Mouse (Mus musculus) erythroblast, embryonic 14.5 days (primary cell): Measurements from ENCODE around the gene Klk1. TPM values are rescaled to one million over a fixed set of nuclear protein-coding genes. Genes with fewer than 3 reads are reported as not detected.

Source experiments
- H3K27me3 ChIP-seq: 2 replicates; pipeline ENCODE4 v1.6.1; 2012; ENCODE audit warnings: inconsistent platforms; ENCODE audit not compliant: control insufficient read depth
- H3K36me3 ChIP-seq: 2 replicates; pipeline ENCODE4 v1.6.1; 2012; ENCODE audit warnings: mild to moderate bottlenecking, inconsistent platforms; ENCODE audit not compliant: control insufficient read depth
- H3K4me1 ChIP-seq: 2 replicates; pipeline ENCODE4 v1.6.1; 2012; ENCODE audit warnings: inconsistent platforms; ENCODE audit not compliant: control insufficient read depth
- H3K4me3 ChIP-seq: replicated peaks from 2 replicates; pipeline ENCODE3; 2012; ENCODE audit warnings: moderate library complexity, mild to moderate bottlenecking, inconsistent platforms
- H3K9me3 ChIP-seq: 2 replicates; pipeline ENCODE4 v1.6.1; 2012; ENCODE audit warnings: low read length, inconsistent platforms, mixed read lengths; ENCODE audit not compliant: control insufficient read depth
- GATA1 ChIP-seq: IDR thresholded peaks from 2 replicates; pipeline ENCODE4 v1.6.1; 2012; ENCODE audit warnings: low read length, inconsistent platforms, mixed read lengths
- TAL1 ChIP-seq: IDR thresholded peaks from 3 replicates; pipeline ENCODE4 v1.6.1; 2012; ENCODE audit warnings: low read length, inconsistent platforms, mixed read lengths
- polyA plus RNA-seq: library from polyadenylated mRNA; stranded (reverse); fragments of >175 nt; gene quantifications from 2 replicates; pipeline ENCODE4 v1.2.3, GENCODE M21; 2012

The Klk1 gene
- polyA plus RNA-seq, 1 experiment, result not detected

DNA sequence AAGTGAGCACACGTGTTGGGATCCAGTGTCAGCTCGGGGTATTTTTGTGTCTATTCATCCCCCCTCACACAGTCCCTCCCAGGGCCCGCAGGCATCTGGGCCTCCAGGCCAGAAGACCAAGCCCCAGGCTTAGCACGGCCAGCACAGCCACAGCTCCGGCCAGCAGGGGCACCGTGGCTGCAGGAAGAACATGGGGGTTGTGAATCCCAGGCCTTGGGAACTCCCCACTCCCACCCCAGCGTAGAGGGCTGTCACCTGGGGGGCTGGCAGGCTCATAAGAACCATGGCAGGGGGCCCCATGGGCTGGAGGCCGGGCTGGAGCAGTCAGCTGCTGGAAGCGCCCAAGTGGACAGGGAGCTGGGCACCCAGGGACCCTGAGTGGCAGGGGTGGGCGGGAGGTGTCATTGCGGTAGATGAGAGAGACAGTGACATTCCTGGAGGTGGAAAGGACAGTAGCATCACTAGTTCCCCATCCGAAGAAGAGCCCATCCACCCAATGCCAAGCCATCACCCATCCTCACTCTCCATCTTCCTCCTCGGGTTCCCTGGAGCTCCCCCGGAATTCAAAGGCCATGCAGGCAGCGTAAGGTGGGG, 28.0 kb downstream of the Klk1 start:
- H3K4me1 ChIP-seq, result peaks cover 20% of the 10 kb centered on the region
- no peak for TF ChIP-seq TAL1
- no peak for TF ChIP-seq GATA1
- no peaks in the 10 kb centered on the region for H3K27me3 ChIP-seq
- peaks cover 61% of the 10 kb centered on the region for H3K36me3 ChIP-seq
- no peak overlapping the region for H3K4me3 ChIP-seq
- H3K9me3 ChIP-seq, result no peaks in the 10 kb centered on the region

DNA sequence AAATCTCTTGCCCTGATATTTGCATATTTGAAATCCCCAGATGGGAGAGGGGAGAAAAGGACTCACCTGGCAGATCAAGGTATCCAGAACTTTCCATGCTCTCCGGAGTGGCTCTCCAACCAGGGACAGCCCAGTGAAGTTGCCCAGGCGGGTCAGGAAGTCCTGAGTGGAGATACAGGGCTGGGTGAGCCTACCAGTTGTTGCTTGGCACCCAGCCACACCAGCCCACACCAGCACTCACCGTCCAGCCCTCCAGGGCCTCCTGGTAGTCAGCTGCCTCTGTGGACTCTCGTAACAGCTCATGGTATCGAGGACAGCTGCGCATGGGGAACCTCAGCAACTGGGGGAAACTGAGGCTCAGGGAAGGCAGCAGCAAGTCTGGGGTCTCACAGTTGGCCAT, 29.8 kb downstream of the Klk1 start:
- Histone ChIP-seq H3K27me3 (no peaks in the 10 kb centered on the region), H3K9me3 (no peaks in the 10 kb centered on the region), H3K4me1 (peaks cover 6% of the 10 kb centered on the region), H3K4me3 (no peak overlapping the region), H3K36me3 (peaks cover 43% of the 10 kb centered on the region)
- TF ChIP-seq TAL1 (no peak), GATA1 (no peak)

DNA sequence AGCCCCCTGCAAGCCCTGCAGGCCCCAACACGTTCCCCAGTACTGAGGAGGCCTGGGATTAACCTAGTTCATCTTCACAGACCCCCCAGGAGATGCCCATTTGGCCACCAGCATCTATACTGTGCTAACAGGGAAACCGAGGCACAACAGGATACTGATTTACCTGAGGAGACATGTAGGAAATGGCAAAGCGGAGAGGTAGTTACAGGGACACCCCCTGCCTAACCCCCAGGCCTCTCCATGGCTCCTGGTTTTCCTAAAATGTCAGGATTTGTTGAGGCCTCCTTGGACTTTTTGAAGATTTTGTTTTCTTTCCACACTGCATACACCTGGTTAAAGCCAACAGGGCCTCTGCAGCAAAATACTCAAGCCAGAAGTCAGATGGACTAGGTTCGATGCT, 32.1 kb downstream of the Klk1 start, which contains the start of gene Acp4:
Gene Acp4 (minus strand): TSS at position 101 of the 400 bp plus-strand sequence.
- Histone ChIP-seq H3K4me3 (no peak within 1 kb of the TSS), H3K36me3 (peaks cover 21% of the 10 kb centered on the region), H3K27me3 (peaks cover 20% of the 10 kb centered on the region), H3K9me3 (no peaks in the 10 kb centered on the region), H3K4me1 (no peaks in the 10 kb centered on the region; the same call in 1 of the 2 replicates)
- TF ChIP-seq TAL1 (no peak), GATA1 (no peak)

DNA sequence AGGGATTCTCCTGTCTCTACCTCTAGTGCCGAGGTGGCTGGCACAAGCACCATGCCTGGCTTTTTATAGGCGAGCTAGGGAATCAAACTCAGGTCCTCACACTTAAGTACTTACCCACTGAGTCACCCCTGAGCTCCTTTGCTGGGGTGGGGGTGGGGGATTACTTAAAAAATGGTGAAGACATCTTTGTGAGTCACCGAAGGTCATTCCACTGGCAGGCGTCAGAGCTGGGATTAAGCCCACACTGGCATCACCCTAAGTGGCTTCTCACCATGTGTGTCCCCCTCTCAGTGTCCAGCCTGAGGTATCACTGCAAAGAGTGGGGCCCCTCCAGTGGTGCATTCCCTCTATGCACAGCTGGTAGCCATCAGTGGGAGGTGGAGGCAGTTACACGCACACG, 35.2 kb downstream of the Klk1 start:
- no peaks in the 10 kb centered on the region for H3K36me3 ChIP-seq
- no peaks in the 10 kb centered on the region for H3K4me1 ChIP-seq
- TF ChIP-seq GATA1 (no peak), TAL1 (no peak)
- H3K9me3 ChIP-seq, result no peaks in the 10 kb centered on the region
- H3K27me3 ChIP-seq, result peaks cover 42% of the 10 kb centered on the region
- no peak overlapping the region for H3K4me3 ChIP-seq

DNA sequence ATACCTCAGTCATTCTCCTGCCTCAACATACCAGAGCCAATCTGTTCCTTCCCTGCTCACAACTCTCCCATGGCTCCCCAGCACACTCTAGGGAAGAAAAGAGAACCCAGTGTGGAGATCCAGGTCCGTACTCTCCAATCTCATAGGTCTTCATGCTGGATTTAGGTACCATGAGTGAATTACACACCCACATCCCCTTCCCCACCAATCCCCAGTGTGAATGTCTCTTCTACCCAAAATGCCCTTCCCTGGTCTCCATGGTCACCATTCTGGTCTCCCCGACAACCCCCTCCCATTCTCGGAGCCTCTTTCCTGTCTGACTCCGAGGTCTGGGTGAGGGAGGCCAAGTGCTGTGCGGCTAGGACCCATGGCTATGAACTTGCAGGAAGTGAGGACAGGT, 36.0 kb downstream of the Klk1 start, which contains the start of gene Gm15517:
Gene Gm15517 (plus strand): TSS at position 301 of the 400 bp plus-strand sequence.
- Histone ChIP-seq H3K27me3 (peaks cover 42% of the 10 kb centered on the region), H3K9me3 (no peaks in the 10 kb centered on the region), H3K36me3 (no peaks in the 10 kb centered on the region), H3K4me3 (no peak within 1 kb of the TSS), H3K4me1 (no peaks in the 10 kb centered on the region)
- TF ChIP-seq TAL1, result no peak
- no peak for TF ChIP-seq GATA1

DNA sequence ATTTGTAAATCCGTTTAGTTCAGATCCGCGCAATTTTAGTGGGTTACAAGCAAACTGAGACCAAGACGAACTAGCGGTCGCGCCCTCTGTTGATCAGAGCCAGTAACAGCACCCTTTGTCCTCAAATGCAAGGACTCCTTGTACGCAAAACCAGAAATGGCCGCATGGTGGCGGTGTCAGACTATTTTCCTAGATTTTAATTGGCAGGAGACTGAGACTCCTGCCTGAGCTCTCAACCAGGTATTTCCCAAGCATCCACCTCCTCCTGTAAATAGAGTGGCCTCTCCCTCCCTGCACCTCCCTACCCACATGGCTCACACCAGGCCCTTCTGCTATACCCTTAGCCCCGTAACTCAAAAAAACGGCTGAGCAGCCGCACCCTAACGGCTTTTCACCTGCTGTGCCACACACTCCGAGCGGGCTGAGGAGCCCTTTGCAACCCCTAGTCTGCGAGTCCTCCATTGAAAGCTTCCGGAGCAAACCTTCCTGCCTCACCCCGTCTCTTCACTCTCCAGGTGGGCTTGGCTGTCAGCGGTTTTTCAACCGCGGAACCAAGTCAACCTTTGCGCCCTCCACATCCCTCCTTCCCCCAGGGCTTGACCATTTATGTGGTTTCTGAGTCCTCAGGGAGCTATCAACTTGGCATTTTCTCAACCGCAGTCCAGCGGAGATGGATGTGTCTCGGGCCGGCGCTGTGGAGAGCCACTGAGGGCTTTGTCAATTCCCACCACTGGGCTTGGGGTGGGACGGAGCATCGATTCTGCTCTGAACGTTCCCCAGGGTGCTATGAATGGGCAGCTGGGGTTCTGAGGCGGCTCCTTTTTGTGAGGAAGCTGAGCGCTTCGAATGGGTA, 37.9 kb downstream of the Klk1 start:
- Histone ChIP-seq H3K4me3 (no peak overlapping the region), H3K27me3 (peaks cover 42% of the 10 kb centered on the region), H3K9me3 (no peaks in the 10 kb centered on the region), H3K36me3 (no peaks in the 10 kb centered on the region), H3K4me1 (no peaks in the 10 kb centered on the region)
- TF ChIP-seq TAL1, result no peak
- no peak for TF ChIP-seq GATA1

DNA sequence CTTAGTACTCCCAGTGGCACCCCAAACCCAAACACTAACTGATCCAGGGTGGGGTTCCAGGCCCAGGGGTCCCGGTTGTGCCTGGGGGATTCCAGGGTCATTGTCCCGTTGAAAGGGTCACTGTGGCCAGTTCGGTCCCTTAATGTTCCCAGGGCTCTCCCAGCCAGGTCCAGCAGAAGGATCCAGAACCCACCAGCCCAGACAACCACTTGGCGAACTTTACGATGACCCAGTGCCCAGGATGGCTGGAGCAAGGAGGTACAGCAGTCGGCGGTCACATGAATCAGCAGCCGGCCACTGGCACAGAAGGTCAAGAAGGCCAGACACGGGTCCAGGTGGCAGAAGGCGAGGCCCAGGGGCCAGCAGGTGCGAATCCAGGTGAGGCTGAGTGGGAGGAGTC, 43.0 kb downstream of the Klk1 start:
- H3K4me1 ChIP-seq, result no peaks in the 10 kb centered on the region
- H3K4me3 ChIP-seq, result no peak overlapping the region
- no peaks in the 10 kb centered on the region for H3K36me3 ChIP-seq
- no peaks in the 10 kb centered on the region for H3K9me3 ChIP-seq
- H3K27me3 ChIP-seq, result peaks cover 18% of the 10 kb centered on the region
- no peak for TF ChIP-seq GATA1
- TF ChIP-seq TAL1, result no peak

DNA sequence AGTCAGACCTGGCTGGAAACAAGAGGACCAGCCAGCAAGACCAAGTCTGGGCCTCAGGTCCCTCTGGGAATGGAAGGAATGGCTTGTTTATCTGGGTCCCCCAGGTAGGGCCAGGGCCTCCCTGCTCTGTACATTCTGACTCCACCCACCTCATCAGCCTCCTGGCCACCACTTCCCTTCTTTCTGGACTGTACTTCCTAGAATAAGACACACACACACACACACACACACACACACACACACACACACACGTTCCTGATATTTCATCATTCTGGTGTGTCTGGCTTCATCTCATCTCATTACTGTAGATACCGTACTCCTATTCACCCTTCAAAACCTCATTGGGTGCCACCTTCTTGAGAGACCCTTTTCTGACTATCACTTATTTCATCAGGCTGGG, 44.2 kb downstream of the Klk1 start:
- Histone ChIP-seq H3K27me3 (peaks cover 11% of the 10 kb centered on the region), H3K4me3 (no peak overlapping the region), H3K36me3 (no peaks in the 10 kb centered on the region), H3K9me3 (no peaks in the 10 kb centered on the region), H3K4me1 (no peaks in the 10 kb centered on the region)
- TF ChIP-seq TAL1, result no peak
- no peak for TF ChIP-seq GATA1

DNA sequence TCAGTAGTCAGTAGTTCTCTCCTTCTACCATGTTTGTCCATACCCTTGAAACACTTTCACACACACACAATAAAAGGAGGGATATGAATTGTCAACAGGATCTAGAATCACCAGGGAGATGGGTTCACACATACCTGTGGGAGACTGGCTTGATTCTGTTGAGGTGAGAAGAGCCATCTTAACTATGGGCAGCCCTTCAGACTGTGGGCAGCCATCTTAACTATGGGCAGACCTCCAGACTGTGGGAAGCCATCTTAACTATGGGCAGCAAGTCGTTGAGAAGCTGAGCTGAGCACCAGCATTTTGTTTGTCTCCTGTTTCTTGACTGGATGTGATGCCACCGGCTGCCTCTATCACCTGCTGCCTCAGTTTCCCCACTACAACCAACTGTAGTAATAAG, 46.1 kb downstream of the Klk1 start:
- Histone ChIP-seq H3K9me3 (no peaks in the 10 kb centered on the region), H3K4me3 (no peak overlapping the region), H3K4me1 (no peaks in the 10 kb centered on the region), H3K36me3 (no peaks in the 10 kb centered on the region), H3K27me3 (peaks cover 6% of the 10 kb centered on the region)
- TF ChIP-seq GATA1 (no peak), TAL1 (no peak)
